Mouse (Mus musculus): ENCODE measurements around the gene Frmpd2.
"Not testable (repeated sequence)": the region's sequence is repeated elsewhere in the genome, so short reads cannot be mapped to it uniquely, and the experiment has no call there.

Frmpd2 gene

DNA sequence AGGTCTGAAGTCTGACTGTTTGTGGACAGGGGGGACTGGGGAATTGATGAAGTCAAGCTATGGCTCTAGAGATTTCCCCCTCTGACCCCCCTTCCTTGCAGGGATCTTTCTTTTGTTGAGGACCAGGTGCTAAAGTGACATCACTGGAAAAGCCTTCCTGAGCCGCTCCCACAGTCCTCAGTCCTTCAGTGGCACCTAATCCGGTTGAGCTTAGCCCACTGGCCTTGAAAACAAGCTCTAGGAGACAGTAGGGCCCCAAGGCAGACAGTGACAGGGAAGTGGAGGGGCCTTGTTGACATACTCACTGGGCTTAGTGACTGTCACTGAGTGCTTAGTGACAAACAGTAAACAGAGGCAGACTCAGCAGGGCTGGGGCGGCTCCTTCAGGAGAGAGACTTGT is at the start of gene Frmpd2:
Frmpd2 (plus strand) TSS at position 366 of the 400 bp plus-strand sequence.
- DNase-seq (ENCODE audit: low spot score in 2 of 2) = no peak

DNA sequence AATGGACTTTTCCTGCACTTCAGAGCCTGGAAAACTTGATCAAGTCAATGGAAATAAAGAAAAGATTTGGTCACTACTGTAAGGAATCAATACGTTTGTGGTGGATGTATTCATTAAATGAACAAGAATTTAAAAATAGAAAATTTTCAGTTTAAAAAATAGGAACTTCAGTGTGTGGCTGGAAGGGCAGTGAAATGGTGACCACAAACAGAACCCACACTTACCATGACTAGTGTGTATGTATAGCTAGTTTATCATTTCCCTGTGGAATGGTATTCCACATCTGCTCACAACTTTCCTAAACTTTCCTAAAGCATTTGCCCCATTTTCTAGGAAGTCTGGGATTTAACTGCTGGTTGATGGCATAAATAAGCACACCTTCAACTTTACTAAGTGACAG is 48.5 kb upstream of the Frmpd2 start:
- no peak for DNase-seq (ENCODE audit: low spot score in 2 of 2)

DNA sequence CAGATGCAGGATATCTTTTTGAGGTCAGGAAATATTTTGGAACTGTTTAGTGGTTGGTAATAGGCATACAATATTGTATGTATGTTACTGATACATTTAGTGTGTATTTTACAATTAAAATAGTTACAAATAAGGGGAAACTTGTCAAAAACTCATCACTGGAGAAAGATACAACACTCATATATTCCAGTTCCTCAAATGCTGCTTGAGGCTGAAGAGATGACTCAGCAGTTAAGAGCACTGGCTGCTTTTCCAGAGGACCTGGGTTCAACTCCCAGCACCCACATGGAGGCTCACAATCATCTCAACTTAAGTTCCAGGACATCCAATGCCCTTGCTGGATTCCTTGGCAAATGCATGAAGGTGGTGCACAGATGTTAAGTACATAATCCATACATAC is 47.4 kb upstream of the Frmpd2 start:
- no peak for DNase-seq (ENCODE audit: low spot score in 2 of 2)

DNA sequence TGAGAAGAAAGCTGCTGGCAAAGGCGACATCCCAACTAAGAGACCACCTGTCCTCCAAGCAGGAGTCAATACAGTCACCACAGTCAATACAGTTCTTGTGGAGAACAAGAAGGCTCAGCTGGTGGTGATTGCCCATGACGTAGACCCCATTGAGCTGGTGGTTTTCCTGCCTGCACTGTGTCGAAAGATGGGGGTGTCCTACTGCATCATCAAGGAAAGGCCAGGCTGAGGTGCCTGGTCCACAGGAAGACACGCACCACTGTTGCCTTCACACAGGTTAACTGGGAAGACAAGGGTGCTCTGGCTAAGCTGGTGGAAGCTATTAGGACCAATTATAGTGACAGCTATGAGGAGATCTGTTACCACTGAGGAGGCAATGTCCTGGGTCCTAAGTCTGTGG is 39.0 kb upstream of the Frmpd2 start:
- not testable (repeated sequence) for DNase-seq (ENCODE audit: low spot score in 2 of 2)

DNA sequence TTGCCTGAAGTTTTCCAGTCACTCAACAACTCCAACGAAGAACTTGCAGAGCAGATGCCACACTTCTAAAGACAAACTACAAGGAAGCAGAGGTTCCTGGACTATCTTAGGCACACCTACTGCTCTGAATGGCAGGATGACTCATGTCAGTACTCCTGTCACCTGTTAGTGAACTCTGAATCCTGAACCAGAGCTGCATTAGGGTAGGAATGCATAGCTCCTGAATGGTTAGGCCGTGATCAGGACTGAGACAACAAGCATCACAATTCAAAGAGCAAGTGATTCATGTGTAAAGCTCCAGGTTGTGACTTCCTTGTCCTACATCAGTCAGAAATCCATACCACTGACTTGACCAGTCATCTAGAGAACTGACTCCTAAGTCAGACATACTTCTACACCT is 27.7 kb upstream of the Frmpd2 start:
- no peak for DNase-seq (ENCODE audit: low spot score in 2 of 2)

DNA sequence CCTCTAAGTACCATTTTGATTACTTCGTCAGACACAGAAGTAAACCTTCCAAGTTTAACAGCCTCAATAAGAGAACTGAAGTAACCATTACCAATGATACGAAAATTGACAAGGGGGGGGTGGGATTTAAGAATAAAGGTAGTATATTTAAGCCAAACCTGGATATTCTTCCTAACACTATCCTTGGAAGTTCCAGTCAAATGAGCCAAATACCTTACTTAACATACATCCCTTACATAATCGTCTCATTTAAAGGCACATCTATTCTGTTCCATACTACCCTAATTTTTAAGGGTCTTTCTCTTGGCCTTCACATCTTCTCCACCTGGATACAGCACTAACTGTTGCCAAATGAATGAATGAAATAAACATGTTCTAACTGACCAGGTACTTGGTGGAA is 25.5 kb upstream of the Frmpd2 start:
- no peak for DNase-seq (ENCODE audit: low spot score in 2 of 2)

DNA sequence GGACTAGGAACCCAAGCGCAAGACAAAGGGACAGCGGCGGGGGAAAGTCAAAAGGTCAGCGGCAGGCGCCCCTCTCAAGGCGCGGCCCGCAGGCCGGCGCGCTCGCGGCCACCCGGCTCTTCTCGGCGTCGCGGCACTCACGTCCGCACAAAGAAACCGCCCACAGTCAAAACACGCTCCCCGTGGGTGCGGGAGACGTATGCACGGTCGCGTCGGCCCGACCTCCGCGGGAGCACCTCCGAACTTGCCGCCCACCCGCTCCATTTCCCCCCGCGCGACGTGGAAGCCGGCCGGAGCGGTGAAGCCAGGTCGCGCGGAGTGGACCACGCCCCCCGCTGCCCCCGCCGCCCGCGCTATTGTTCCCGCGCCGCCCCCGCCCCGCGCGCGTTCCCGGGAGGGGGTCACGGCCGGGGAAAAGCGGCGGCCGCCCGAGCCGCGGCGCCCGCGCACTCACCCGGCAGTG is 24.9 kb upstream of the Frmpd2 start:
- peak; percentile 37 to 53 for DNase-seq (ENCODE audit: low spot score in 2 of 2)

DNA sequence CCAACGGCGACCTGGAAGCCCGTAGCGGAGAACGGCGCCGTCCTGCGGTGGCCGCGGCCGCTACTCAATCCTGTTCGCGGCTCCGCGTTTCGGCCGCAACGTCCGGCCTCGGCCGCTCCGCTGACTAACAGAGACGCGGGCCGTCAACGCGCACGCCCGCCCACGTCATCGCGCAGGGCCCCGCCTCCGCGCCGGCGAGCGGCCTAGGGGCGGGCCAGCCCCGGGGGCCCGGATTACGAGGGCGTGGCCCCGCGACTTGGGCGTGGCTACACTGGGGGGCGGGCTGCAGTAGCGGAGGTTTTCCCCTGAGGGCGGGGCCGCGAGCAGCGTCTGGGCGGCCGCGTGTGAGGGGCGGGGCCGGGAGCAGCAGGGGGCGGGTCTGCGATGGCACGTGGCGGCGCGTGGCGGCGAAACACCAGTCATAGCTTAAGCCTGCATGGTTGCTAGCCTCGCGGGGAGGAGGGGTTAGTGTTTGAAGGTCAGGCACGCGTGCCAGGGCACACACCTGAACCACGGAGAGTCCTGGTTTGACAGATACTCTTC is 24.4 kb upstream of the Frmpd2 start, which contains the start of gene Mapk8:
Mapk8 (minus strand) TSS at position 132 of the 543 bp plus-strand sequence.
- DNase-seq (ENCODE audit: low spot score in 2 of 2) = peak; percentile 93

DNA sequence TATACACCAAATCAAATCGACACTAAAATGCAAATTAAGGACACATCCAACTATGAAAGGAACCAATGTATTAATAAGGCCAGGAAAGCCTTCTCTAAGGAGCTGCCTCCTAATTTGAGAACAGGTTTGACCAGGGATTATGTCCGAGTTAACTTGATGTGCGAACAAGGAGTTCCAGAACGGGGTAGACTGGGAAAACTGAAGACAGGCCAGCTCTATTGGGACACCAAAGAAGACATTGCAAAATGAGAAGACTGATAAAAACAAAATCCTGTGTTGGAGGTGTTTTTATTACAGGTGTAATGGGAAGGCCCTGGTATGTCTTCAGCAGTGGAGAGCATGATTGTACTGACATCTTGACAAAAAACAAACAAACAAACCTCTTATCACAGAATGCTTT is 23.2 kb upstream of the Frmpd2 start:
- DNase-seq (ENCODE audit: low spot score in 2 of 2) = no peak

DNA sequence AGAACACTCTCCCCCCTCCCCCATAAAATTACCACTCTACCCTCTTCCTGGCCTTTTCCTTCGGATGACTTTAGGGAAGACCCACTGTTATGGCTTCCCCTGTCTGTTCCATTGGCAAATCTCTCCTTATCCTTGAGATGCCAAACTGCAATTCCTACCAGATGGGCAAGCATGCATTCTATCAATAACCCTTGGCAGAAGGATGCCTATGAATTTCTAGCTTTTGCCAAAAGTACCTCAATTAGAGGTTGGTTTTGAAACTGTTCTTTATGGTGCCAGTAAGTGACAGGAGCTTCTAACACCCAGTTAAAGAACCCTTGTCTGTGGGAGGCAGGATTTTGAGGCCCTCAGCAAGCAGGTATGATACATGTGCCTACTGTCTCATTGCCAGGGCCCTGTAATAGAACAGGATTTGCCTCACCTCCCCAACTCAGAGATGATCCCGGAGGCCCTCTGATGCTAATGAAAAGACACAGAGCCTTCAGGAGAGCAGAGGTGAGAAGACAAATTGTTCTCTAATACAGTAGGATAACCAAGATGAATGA is 22.1 kb upstream of the Frmpd2 start:
- no peak for DNase-seq (ENCODE audit: low spot score in 2 of 2)

DNA sequence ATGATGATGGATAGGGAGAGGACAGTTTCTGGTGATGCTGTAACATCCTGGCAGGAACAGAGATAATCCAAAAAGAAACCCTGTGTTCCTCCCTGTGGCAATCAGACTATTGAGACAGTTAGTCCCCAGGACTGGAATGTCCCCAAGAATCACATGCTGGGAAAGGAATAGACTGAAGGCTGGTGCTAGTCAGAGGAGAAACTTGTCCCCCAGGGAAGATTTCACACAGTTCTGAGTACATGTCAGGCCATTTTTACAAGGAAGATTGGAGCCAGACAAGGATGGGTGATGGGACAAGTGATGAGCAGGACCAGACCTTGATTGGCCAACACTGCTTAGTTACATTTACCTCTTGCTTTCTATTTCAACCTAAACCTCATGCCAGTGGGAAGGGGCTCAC is 21.2 kb upstream of the Frmpd2 start:
- no peak for DNase-seq (ENCODE audit: low spot score in 2 of 2)

DNA sequence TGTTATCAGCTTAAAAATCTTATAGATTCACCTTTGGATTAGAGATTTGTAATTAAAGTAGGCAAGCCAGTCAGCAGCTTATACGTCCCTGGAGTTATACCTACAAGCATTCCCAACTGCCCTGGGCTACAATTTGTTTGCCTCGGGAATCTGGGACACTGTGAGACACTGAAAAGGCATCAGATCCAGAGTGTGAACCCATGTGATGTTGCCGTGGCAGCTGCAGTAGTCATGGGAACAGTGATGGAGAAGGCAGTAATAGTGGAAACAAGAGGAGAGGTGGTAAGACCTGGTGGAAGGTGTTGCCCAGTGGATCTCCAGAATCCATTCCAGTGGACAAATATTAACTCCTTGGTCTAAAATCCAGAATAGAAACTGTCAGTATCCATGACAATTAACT is 7.8 kb upstream of the Frmpd2 start:
- no peak for DNase-seq (ENCODE audit: low spot score in 2 of 2)

DNA sequence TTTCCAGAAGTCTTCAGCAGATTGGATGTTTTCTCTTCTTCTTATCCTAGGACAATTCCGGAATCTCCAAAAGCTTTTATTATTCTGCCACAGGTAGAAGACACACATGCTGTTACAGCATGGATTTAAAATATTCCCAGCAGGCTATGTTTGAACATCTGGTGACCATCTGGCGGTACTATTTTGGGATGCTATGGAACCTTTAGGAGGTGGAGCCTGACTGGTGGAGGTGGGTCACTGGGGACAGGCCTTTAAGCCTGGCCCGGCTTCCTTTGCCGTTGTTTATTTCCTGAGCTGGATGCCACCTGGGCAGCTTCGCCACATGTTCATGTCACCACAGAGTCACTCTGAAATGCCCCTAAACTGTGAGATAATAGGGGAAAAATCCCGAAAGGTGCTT is 3.7 kb upstream of the Frmpd2 start:
- DNase-seq (ENCODE audit: low spot score in 2 of 2) = no peak

DNA sequence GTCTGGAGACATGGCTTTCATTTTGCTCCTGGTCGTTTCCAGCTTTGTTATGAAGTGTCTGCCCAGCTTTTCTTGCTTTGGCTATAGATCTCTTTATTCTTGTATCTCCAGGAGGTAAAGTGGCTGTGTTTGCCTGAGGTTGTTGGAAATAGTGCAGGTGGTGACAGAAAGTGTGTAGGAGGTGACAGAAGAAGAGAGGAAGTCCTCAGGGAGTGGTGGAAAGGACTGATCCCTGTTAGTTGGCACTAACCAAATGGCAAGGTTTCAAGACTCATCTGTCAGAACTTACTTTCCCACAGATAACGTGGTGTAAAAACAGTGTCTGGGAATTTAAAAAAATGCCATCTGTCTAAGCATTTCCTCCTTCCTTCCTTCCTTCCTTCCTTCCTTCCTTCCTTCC is 3.0 kb downstream of the Frmpd2 start:
- peak; percentile 33 to 44 for DNase-seq (ENCODE audit: low spot score in 2 of 2)

DNA sequence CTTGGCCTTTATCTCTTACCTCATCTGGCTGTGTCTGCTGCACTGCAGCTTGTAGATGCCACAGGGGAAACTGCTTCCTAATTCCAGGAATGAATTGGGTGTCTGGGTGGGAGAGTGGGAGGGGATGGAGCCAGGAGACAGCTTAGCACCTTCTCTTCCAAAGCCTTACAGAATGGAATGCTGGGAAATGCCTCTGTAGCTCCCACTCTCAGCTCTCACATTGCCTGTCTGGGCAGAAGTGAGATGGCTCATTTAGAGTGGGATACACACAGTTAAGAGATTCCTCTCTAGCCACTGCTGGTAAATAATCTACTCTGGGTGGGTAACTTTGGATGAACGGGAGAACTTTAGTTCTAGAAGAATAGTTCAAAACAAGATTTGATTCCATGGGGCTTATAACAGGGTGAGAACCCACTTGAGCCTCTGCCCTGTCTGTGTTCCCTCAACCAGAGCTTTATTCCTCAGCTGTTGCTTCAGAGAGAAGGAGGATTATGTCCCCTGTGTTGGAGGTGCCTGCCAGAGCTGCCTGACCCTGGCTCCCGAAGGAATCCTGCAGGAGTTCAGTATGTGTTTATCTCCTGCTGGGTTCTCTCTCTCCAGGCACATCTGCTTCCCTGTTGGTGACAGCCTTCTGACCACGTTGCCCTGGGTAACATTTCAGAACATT is 4.7 kb downstream of the Frmpd2 start:
- peak in 1 of 2 experiments; percentile 21 for DNase-seq (ENCODE audit: low spot score in 2 of 2)

DNA sequence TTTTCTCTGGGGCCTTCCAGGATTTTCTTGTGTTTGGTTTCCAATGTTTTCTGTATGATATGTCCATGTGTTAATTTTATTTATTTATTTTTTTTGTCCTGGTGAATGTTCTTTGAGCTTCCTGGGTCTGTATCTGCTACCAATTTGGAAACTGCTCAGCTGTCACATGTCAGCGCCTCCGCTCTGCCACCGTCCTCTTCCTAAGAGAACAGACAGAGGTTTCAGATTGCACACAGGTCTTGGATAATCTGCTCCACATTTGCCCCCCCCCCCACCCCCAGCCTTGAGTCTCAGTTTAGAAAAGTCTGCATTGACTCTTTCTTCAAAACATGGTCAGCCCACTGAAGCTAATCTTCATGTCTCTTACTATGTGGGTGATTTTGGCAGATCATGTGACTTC is 10.5 kb downstream of the Frmpd2 start:
- DNase-seq (ENCODE audit: low spot score in 2 of 2) = no peak

DNA sequence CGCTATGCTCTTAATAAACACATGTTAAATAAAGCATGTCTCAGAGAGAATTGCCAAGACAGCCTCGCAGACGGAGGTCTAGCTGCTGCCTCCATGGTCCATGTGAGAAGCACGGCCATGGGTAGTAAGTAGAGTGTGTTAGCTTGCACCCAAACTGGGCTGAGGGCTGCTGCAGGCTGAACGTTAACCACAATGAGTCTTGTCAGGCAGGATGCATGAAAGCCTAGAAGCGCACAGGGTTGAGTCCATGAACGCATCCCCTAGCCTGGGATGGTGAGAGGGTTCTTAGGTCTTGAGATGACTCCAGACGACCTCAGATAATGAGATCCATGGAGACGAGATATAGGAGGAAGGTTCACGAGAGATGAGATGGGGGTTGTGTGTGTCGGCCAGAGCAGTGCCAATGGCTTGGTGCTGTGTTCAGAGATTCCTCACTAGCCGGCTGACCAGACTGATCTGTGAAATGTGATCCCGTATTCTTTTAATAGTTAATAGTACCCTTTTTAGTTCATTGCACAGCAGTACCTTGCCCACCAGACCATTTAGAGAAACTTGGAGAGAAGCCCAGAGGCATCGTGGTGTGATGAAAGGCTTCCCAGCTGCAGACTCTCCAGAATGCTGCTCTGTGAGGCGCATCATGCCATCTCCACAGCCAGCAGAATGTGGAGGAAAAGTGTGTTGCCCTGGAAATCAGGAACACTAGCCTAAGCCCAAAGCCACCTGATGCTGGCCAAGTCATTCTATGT is 16.5 kb downstream of the Frmpd2 start:
- no peak for DNase-seq (ENCODE audit: low spot score in 2 of 2)

DNA sequence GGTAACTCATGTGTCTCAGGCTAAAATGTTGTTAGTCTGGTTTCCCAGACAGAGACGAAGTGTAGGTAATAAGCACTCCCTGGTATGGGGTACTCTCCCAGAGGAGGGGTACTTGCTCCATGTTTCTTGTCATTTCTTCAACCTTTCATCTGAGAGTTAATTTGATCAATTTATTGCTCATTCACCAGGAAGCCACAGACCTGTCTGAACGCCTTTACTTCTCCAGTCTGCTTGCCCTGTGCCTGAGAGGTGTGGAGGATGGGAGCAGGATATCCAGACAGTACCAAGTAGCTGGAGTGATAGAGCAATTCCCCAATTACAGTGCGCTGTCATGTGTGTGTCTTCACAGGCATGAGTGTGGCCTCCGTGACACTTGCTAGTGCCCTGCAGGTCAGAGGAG is 23.7 kb downstream of the Frmpd2 start:
- DNase-seq (ENCODE audit: low spot score in 2 of 2) = no peak

DNA sequence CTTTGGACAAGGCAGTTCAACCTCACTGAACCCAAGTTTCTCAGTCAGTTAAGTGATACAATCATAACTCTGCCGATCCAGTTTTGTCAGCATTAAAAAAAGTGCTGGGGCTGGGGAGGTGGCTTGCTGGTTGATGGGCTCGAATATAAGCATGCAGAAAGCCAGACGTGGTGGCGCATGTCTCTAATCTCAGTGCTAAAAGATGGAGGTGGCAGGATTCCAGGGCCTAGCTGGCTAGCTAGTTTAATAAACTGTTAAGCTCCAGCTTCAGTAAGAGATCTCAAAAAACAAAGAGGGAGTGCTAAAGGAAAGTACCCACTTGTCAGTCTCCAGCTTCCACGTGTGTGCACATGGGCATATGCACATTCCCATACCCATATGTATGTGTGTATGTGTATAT is 25.9 kb downstream of the Frmpd2 start:
- no peak for DNase-seq (ENCODE audit: low spot score in 2 of 2)

DNA sequence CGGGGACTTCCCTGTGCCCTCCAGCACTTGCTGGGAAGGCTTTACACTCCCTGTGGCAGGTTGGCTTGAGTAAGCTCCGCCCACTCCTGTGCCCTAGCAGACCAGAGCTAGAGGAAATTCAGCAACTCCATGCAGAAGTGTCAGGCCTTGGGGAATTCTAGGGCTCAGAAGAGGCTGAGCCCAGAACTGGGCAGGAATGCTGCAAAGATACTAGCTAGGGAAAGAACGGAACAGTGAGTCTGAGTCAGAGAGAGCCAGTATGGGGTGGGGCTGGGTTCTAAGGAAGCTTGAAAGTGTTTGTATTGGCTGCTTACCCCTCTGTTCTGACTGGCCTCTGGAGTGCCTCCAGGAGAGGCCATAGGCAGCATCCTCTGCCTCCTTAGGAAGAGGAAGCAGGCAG is 27.4 kb downstream of the Frmpd2 start:
- no peak for DNase-seq (ENCODE audit: low spot score in 2 of 2)

DNA sequence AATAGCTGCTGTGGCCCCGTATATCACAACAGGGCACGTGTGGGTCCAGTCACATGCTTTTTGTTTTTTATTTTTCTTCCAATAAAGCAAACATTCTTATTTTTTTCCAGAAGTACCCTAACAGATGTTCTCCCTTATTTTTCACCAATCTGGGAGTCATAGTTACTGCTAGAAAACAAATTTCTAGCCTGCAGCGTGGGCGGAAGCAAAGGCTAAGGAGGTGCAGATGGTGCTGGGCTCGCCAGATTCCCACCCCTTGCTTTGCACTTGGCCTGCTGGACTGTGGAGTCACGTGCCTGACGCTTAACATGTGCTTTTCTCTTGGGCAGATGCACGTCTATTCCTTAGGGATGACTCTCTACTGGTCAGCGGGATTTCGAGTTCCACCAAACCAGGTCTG is 29.1 kb downstream of the Frmpd2 start:
- peak in 1 of 2 experiments; percentile 34 for DNase-seq (ENCODE audit: low spot score in 2 of 2)

DNA sequence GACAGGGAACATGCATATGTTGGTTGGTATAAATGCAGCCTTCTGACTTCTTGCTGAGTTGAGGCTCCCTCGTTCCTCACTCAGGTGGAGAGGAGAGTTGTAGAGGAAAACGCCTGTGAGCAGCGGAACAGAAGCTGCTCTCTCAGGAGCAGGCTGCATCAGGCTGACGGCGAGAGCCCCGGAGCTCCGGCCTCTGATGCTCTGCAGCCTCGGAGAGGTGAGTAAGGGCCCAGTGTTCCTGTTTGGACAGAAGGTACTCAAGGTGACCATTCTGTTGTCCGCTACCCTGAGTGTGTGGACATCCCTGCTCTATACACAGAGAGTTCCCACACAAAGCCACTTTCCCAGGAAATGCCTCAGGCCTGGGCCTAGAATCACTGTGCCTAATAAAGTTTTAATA is 31.8 kb downstream of the Frmpd2 start:
- DNase-seq (ENCODE audit: low spot score in 2 of 2) = no peak

DNA sequence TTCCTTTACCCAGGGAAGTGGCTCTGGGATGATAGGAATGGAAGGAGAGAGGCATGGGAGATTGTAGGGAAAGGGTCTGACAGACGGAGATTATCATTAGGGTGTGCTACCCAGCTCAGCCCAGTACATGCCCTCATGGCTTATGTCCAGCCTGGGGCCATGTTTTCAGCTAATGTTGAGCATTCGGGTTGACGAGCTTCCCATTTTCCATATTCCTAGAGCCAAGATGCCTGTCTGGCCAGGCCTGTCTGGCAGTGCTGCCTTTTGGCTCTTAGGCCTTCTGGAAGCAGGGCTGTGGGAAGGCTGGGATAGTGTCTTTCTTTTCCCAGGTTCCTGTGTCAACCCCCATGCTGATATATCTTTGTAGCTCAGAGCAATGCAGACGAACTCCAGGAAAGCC is 35.2 kb downstream of the Frmpd2 start:
- DNase-seq (ENCODE audit: low spot score in 2 of 2) = no peak
